ENCODE assay signal across 12 mouse cellular contexts in genomic region chr12:5464250-5464899, GRCm38 (mm10).
DNase-seq lines count a peak whose midpoint lies in the region; ATAC-seq and TF ChIP-seq lines count a peak whose summit lies in the region.
"Had no signal": no experiment of that assay in that cellular context is flagged by ENCODE, and none has a peak within 500 bp of the region (broad histone marks: within the 10 kb centered on the region; RNA-seq: fewer than 3 reads in every experiment).

No protein-coding gene starts in this region.

- H3K4me3 ChIP-seq in lung, embryonic 14.5 days (ENCODE audit: low read depth, low read length): no peak overlapping the region
- no peak overlapping the region for H3K4me3 ChIP-seq in midbrain, embryonic 16.5 days (ENCODE audit: low read depth, low read length)
- H3K4me3 ChIP-seq: heart, embryonic 10.5 days had no signal

- no peak overlapping the region for H3K9ac ChIP-seq in lung, embryonic 14.5 days
- H3K9ac ChIP-seq in midbrain, embryonic 16.5 days (ENCODE audit: low read depth, low read length): no peak overlapping the region

- 56% methylated on average over 9 of the region's 9 CpGs for WGBS in lung, embryonic 14.5 days
- 18% methylated on average over 9 of the region's 9 CpGs for WGBS in midbrain, embryonic 16.5 days

- H3K27me3 ChIP-seq in lung, embryonic 14.5 days (ENCODE audit: insufficient read depth, low read length): no peaks in the 10 kb centered on the region
- H3K27me3 ChIP-seq in midbrain, embryonic 16.5 days (ENCODE audit: control insufficient read depth, insufficient read depth, low read depth, low read length): no peaks in the 10 kb centered on the region; the same call in 1 of the 2 replicates

- no peaks in the 10 kb centered on the region; the same call in 1 of the 2 replicates for H3K4me1 ChIP-seq in lung, embryonic 14.5 days (ENCODE audit: insufficient read depth)
- peaks cover 4% of the 10 kb centered on the region; the same call in 1 of the 2 replicates for H3K4me1 ChIP-seq in midbrain, embryonic 16.5 days (ENCODE audit: control insufficient read depth, insufficient read depth, low read length)

- H3K36me3 ChIP-seq in lung, embryonic 14.5 days (ENCODE audit: insufficient read depth): no peaks in the 10 kb centered on the region
- H3K36me3 ChIP-seq in midbrain, embryonic 16.5 days (ENCODE audit: control insufficient read depth, insufficient read depth, low read length): no peaks in the 10 kb centered on the region
- H3K36me3 ChIP-seq: heart, embryonic 10.5 days had no signal

- no peak overlapping the region for H3K27ac ChIP-seq in lung, embryonic 14.5 days (ENCODE audit: low read depth)
- no peak overlapping the region for H3K27ac ChIP-seq in midbrain, embryonic 16.5 days (ENCODE audit: low read length)
- H3K27ac ChIP-seq: heart, embryonic 10.5 days had no signal

- no peaks in the 10 kb centered on the region for H3K9me3 ChIP-seq in lung, embryonic 14.5 days (ENCODE audit: low read depth, low read length)
- H3K9me3 ChIP-seq in midbrain, embryonic 16.5 days (replicated peaks; ENCODE audit: control insufficient read depth, low read length, poor library complexity, severe bottlenecking): no peaks in the 10 kb centered on the region
- H3K9me3 ChIP-seq: heart, embryonic 10.5 days had no signal

- TF ChIP-seq CTCF in lung, embryonic 14.5 days (IDR thresholded peaks at IDR 0.05; ENCODE audit: low read depth): no peak

- no peak overlapping the region for H3K4me2 ChIP-seq in lung, embryonic 14.5 days
- no peak overlapping the region for H3K4me2 ChIP-seq in midbrain, embryonic 16.5 days (ENCODE audit: low read length)

- peak; percentile 6 for DNase-seq in embryo, embryonic 10 days (ENCODE audit: low spot score)
- DNase-seq in embryo, embryonic 10.5 days (ENCODE audit: low spot score): no peak
- peak; percentile 13 for DNase-seq in lung, embryonic 14.5 days
- no peak for DNase-seq in lung, postnatal 4 days
- DNase-seq in kidney, adult 9 months: peak; percentile 14
- DNase-seq in gastrocnemius, postnatal 25 days: no peak
- DNase-seq in urinary bladder, adult 18-20 months (ENCODE audit: low spot score in 2 of 2): no peak
- DNase-seq: adrenal gland, postnatal 14 days; cerebellum, adult 9-11 months had no signal

- peak; percentile 75 for ATAC-seq in lung, embryonic 14.5 days (ENCODE audit: insufficient read depth)
- peak; percentile 54; the same call in 1 of the 2 replicates for ATAC-seq in midbrain, embryonic 16.5 days
- ATAC-seq: intestine, embryonic 16.5 days had no signal

Comparison
In these comparisons a context has a peak if more than half of its experiments do, and no peak if none do; other contexts are left out.
1. DNase-seq: peak in embryo, embryonic 10 days (single experiment), lung, embryonic 14.5 days (single experiment) and kidney, adult 9 months (single experiment); none in embryo, embryonic 10.5 days (single experiment), lung, postnatal 4 days (0 of 2), gastrocnemius, postnatal 25 days (single experiment) and urinary bladder, adult 18-20 months (0 of 2).